ENCODE assay signal across 14 mouse cellular contexts in the genomic region with DNA sequence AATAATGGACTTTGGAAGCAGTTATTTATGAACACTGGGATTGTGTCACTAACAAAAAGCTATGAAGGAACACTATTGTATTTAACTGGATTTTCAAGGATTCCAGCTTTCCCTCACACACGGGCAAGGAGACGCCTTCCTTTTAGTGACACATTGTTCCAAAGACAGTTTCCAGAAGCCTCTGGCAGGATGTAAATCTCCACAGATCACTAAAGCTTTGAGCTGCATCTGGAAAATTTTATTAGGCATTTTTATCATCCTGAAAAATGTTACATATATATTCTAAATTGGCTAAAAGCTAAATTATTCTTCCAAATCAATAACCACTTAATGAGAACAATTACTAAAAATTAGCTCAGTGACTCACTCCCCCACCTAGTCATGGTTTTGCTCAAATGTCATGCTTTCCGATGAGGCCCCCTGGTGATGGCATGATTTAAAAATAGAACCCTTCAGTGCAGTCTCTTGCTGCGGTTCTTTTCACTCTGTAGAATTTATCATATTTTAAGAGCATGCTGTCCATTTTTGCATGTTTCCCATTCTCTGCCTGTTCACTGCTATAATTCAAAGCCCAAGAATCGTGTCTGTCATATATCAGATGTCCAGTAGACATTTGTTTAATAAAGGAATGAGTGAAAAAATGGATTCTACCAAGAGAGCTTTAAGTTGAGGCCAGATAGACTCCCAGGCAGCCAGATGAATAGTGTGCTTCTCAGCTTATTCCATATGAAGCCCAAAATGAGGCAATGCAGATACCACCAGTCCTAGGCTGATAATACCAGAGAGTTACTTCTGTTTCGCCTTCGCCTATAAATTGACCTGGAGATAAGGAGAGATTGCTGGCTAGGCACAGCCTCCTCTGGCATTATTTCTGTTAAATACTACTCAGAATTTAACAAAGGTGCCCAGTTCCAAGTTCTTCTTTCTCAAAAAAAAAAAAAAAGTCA.
A peak's percentile ranks its signal among the peaks of the same experiment; 100 is the strongest.
DNase-seq lines count a peak whose midpoint lies in the region; ATAC-seq lines count a peak whose summit lies in the region.
"Had no signal": no experiment of that assay in that cellular context is flagged by ENCODE, and none has a peak within 500 bp of the region (broad histone marks: within the 10 kb centered on the region; RNA-seq: fewer than 3 reads in every experiment).

No protein-coding gene starts in this region.

- no peaks in the 10 kb centered on the region for H3K4me1 ChIP-seq in embryonic facial prominence, embryonic 14.5 days (ENCODE audit: control insufficient read depth, insufficient read depth, low read length)
- H3K4me1 ChIP-seq in embryonic facial prominence, embryonic 10.5 days = peaks cover 9% of the 10 kb centered on the region; the same call in 1 of the 2 replicates
- no peaks in the 10 kb centered on the region for H3K4me1 ChIP-seq in midbrain, embryonic 14.5 days (ENCODE audit: control insufficient read depth, insufficient read depth, low read length)
- H3K4me1 ChIP-seq in midbrain, embryonic 10.5 days = peaks cover 8% of the 10 kb centered on the region; the same call in 1 of the 2 replicates
- H3K4me1 ChIP-seq: forebrain, embryonic 12.5 days; limb, embryonic 15.5 days had no signal

- peak; percentile 24 for DNase-seq in embryonic facial prominence, embryonic 14.5 days (ENCODE audit: low spot score)
- DNase-seq in embryonic facial prominence, embryonic 10.5 days (ENCODE audit: low spot score) = no peak
- DNase-seq in heart, postnatal 10 days = peak; percentile 3 to 5
- no peak for DNase-seq in heart, postnatal 4 days
- DNase-seq in MN1 (ENCODE audit: low spot score) = peak; percentile 86
- peak; percentile 26 for DNase-seq in mesoderm, embryonic 11.5 days (ENCODE audit: low read depth, low spot score)
- no peak for DNase-seq in midbrain, embryonic 14.5 days
- no peak for DNase-seq in midbrain, embryonic 10.5 days (ENCODE audit: low spot score)
- DNase-seq: cerebellum, postnatal 14 days; kidney, adult 8-10 months; lung, adult 2 months; thymus, adult 18-20 months had no signal

- no peak for ATAC-seq in embryonic facial prominence, embryonic 14.5 days (ENCODE audit: low read depth)
- no peak for ATAC-seq in midbrain, embryonic 14.5 days (ENCODE audit: low FRiP score, low TSS enrichment)

- H3K27me3 ChIP-seq in embryonic facial prominence, embryonic 14.5 days (replicated peaks; ENCODE audit: control insufficient read depth, insufficient read depth, low read length) = no peaks in the 10 kb centered on the region
- H3K27me3 ChIP-seq in embryonic facial prominence, embryonic 10.5 days (replicated peaks; ENCODE audit: low read depth, poor library complexity, severe bottlenecking) = no peaks in the 10 kb centered on the region
- no peaks in the 10 kb centered on the region for H3K27me3 ChIP-seq in midbrain, embryonic 14.5 days (ENCODE audit: control insufficient read depth, insufficient read depth, low read length)
- H3K27me3 ChIP-seq in midbrain, embryonic 10.5 days (ENCODE audit: low read depth, poor library complexity, severe bottlenecking) = no peaks in the 10 kb centered on the region
- H3K27me3 ChIP-seq: forebrain, embryonic 12.5 days; limb, embryonic 15.5 days had no signal

- no peaks in the 10 kb centered on the region for H3K36me3 ChIP-seq in embryonic facial prominence, embryonic 14.5 days (ENCODE audit: control insufficient read depth, insufficient read depth, low read length)
- H3K36me3 ChIP-seq in embryonic facial prominence, embryonic 10.5 days (replicated peaks) = no peaks in the 10 kb centered on the region
- no peaks in the 10 kb centered on the region for H3K36me3 ChIP-seq in midbrain, embryonic 14.5 days (ENCODE audit: control insufficient read depth, insufficient read depth, low read length)
- H3K36me3 ChIP-seq in midbrain, embryonic 10.5 days = no peaks in the 10 kb centered on the region
- H3K36me3 ChIP-seq: forebrain, embryonic 12.5 days; limb, embryonic 15.5 days had no signal

- WGBS in embryonic facial prominence, embryonic 14.5 days = 63% methylated on average over 7 of the region's 7 CpGs
- 83% methylated on average over 7 of the region's 7 CpGs for WGBS in embryonic facial prominence, embryonic 10.5 days
- 78% methylated on average over 7 of the region's 7 CpGs for WGBS in midbrain, embryonic 14.5 days
- WGBS in midbrain, embryonic 10.5 days = 85% methylated on average over 7 of the region's 7 CpGs

- no peak overlapping the region for H3K4me3 ChIP-seq in embryonic facial prominence, embryonic 14.5 days (ENCODE audit: low read depth, low read length)
- H3K4me3 ChIP-seq in embryonic facial prominence, embryonic 10.5 days = no peak overlapping the region
- no peak overlapping the region for H3K4me3 ChIP-seq in midbrain, embryonic 14.5 days (replicated peaks; ENCODE audit: low read depth, low read length)
- no peak overlapping the region for H3K4me3 ChIP-seq in midbrain, embryonic 10.5 days
- H3K4me3 ChIP-seq: forebrain, embryonic 12.5 days; limb, embryonic 15.5 days had no signal

- no peak overlapping the region for H3K4me2 ChIP-seq in embryonic facial prominence, embryonic 14.5 days (ENCODE audit: low read depth, low read length)
- H3K4me2 ChIP-seq in midbrain, embryonic 14.5 days (ENCODE audit: low read length) = no peak overlapping the region
- H3K4me2 ChIP-seq: forebrain, embryonic 12.5 days; limb, embryonic 15.5 days had no signal

- no peaks in the 10 kb centered on the region for H3K9me3 ChIP-seq in embryonic facial prominence, embryonic 14.5 days (ENCODE audit: control insufficient read depth, low read length)
- H3K9me3 ChIP-seq in embryonic facial prominence, embryonic 10.5 days = no peaks in the 10 kb centered on the region
- no peaks in the 10 kb centered on the region for H3K9me3 ChIP-seq in midbrain, embryonic 14.5 days (ENCODE audit: control insufficient read depth, low read length)
- H3K9me3 ChIP-seq in midbrain, embryonic 10.5 days (replicated peaks) = no peaks in the 10 kb centered on the region
- H3K9me3 ChIP-seq: forebrain, embryonic 12.5 days; limb, embryonic 15.5 days had no signal

- H3K27ac ChIP-seq in embryonic facial prominence, embryonic 14.5 days (replicated peaks; ENCODE audit: low read depth, low read length) = no peak overlapping the region
- no peak overlapping the region for H3K27ac ChIP-seq in embryonic facial prominence, embryonic 10.5 days (replicated peaks)
- H3K27ac ChIP-seq in midbrain, embryonic 14.5 days (replicated peaks; ENCODE audit: low read depth, low read length) = no peak overlapping the region
- no peak overlapping the region for H3K27ac ChIP-seq in midbrain, embryonic 10.5 days (replicated peaks)
- H3K27ac ChIP-seq: forebrain, embryonic 12.5 days; limb, embryonic 15.5 days had no signal

- no peak overlapping the region for H3K9ac ChIP-seq in embryonic facial prominence, embryonic 14.5 days (ENCODE audit: low read depth, low read length)
- H3K9ac ChIP-seq in midbrain, embryonic 14.5 days (replicated peaks; ENCODE audit: low read length) = no peak overlapping the region
- H3K9ac ChIP-seq: forebrain, embryonic 12.5 days; limb, embryonic 15.5 days had no signal

- intact Hi-C loops in heart, postnatal 10 days (cut with DNase I) = no loop called here

Comparison
In these comparisons a context has a peak if more than half of its experiments do, and no peak if none do; other contexts are left out.
1. DNase-seq: peak in embryonic facial prominence, embryonic 14.5 days (single experiment), heart, postnatal 10 days (2 of 2), MN1 (single experiment) and mesoderm, embryonic 11.5 days (single experiment); none in embryonic facial prominence, embryonic 10.5 days (single experiment), heart, postnatal 4 days (single experiment), midbrain, embryonic 14.5 days (single experiment) and midbrain, embryonic 10.5 days (single experiment).